Mouse (Mus musculus) E14TG2a.4 (cell line): Measurements from ENCODE around the gene Mob3a.

Experiments
- H3K27me3 ChIP-seq: 2 replicates; pipeline ENCODE4 v1.6.1; 2014; ENCODE audit warnings: low read length, control low read depth; ENCODE audit not compliant: insufficient read depth
- H3K36me3 ChIP-seq: 2 replicates; pipeline ENCODE4 v1.6.1; 2014; ENCODE audit warnings: low read length, control low read depth; ENCODE audit not compliant: insufficient read depth
- H3K4me1 ChIP-seq: replicated peaks from 2 replicates; pipeline ENCODE4 v1.6.1; 2014; ENCODE audit warnings: low read depth, low read length, control low read depth
- H3K4me3 ChIP-seq: replicated peaks from 2 replicates; pipeline ENCODE4 v1.5.1; 2014; ENCODE audit warnings: mild to moderate bottlenecking, low read length
- H3K9me3 ChIP-seq: 2 replicates; pipeline ENCODE4 v1.6.1; 2014; ENCODE audit warnings: low read length, control low read depth
- CTCF ChIP-seq: conservative IDR thresholded peaks from 2 replicates; pipeline ENCODE4 v1.5.1; 2014; ENCODE audit warnings: low read length
- NANOG ChIP-seq: IDR thresholded peaks from 2 replicates; pipeline ENCODE4 v1.6.1; 2014; ENCODE audit warnings: borderline replicate concordance, low read length, mixed read lengths
- POU5F1 ChIP-seq: IDR thresholded peaks from 2 replicates; pipeline ENCODE4 v1.6.1; 2014; ENCODE audit warnings: low read length, borderline replicate concordance

The Mob3a gene

GRCm38 (mm10) chr10:80738657-80739056 is 36.9 kb upstream of the Mob3a start:
- peaks cover 59% of the 10 kb centered on the region for H3K36me3 ChIP-seq
- H3K27me3 ChIP-seq = no peaks in the 10 kb centered on the region
- H3K4me1 ChIP-seq = peaks cover 61% of the 10 kb centered on the region

GRCm38 (mm10) chr10:80736731-80737130 is 35.0 kb upstream of the Mob3a start:
- Histone ChIP-seq H3K27me3 (no peaks in the 10 kb centered on the region), H3K36me3 (peaks cover 78% of the 10 kb centered on the region), H3K4me3 (no peak overlapping the region), H3K9me3 (no peaks in the 10 kb centered on the region), H3K4me1 (peaks cover 64% of the 10 kb centered on the region)
- TF ChIP-seq CTCF (no peak), POU5F1 (no peak), NANOG (no peak)

More at GRCm38 (mm10) chr10:80738657-80739056, 36.9 kb upstream of the Mob3a start:
- Histone ChIP-seq H3K4me3 (no peak overlapping the region), H3K9me3 (no peaks in the 10 kb centered on the region)
- TF ChIP-seq POU5F1 = no peak
- TF ChIP-seq CTCF = peak; percentile 38

GRCm38 (mm10) chr10:80732611-80733101 is 30.9 kb upstream of the Mob3a start:
- Histone ChIP-seq H3K9me3 (no peaks in the 10 kb centered on the region), H3K27me3 (no peaks in the 10 kb centered on the region), H3K36me3 (peaks cover 99% of the 10 kb centered on the region), H3K4me1 (peaks cover 68% of the 10 kb centered on the region), H3K4me3 (no peak overlapping the region)
- TF ChIP-seq CTCF = no peak
- no peak for TF ChIP-seq NANOG
- TF ChIP-seq POU5F1 = no peak

GRCm38 (mm10) chr10:80727369-80728127 is 25.8 kb upstream of the Mob3a start:
- Histone ChIP-seq H3K9me3 (no peaks in the 10 kb centered on the region), H3K4me1 (peaks cover 68% of the 10 kb centered on the region), H3K36me3 (peaks cover 100% of the 10 kb centered on the region), H3K4me3 (no peak overlapping the region), H3K27me3 (no peaks in the 10 kb centered on the region)
- TF ChIP-seq CTCF (no peak), POU5F1 (no peak), NANOG (no peak)

- Histone ChIP-seq H3K36me3 (peaks cover 100% of the 10 kb centered on the region), H3K4me1 (0 out of 2 replicates have a peak, but pooled peaks cover 10% of the 10 kb centered on the region), H3K4me3 (no peak overlapping the region), H3K27me3 (no peaks in the 10 kb centered on the region), H3K9me3 (no peaks in the 10 kb centered on the region)
- TF ChIP-seq NANOG = no peak
- no peak for TF ChIP-seq CTCF
- TF ChIP-seq POU5F1 = no peak
These were observed 15.5 kb upstream of the Mob3a start for GRCm38 (mm10) chr10:80717281-80717680.

GRCm38 (mm10) chr10:80710834-80711233 is 9.1 kb upstream of the Mob3a start:
- Histone ChIP-seq H3K9me3 (no peaks in the 10 kb centered on the region), H3K27me3 (no peaks in the 10 kb centered on the region), H3K4me3 (no peak overlapping the region), H3K4me1 (peaks cover 10% of the 10 kb centered on the region; the same call in 1 of the 2 replicates), H3K36me3 (peaks cover 100% of the 10 kb centered on the region)
- TF ChIP-seq POU5F1 = no peak
- TF ChIP-seq CTCF = no peak
- no peak for TF ChIP-seq NANOG

GRCm38 (mm10) chr10:80705479-80705878 is 3.7 kb upstream of the Mob3a start:
- TF ChIP-seq NANOG = no peak
- TF ChIP-seq POU5F1 = no peak
- no peak for TF ChIP-seq CTCF
- Histone ChIP-seq H3K4me3 (no peak overlapping the region), H3K9me3 (no peaks in the 10 kb centered on the region)

GRCm38 (mm10) chr10:80705033-80705432 is 3.3 kb upstream of the Mob3a start:
- Histone ChIP-seq H3K9me3 (no peaks in the 10 kb centered on the region), H3K4me3 (no peak overlapping the region), H3K27me3 (no peaks in the 10 kb centered on the region), H3K4me1 (peaks cover 48% of the 10 kb centered on the region), H3K36me3 (peaks cover 64% of the 10 kb centered on the region)
- no peak for TF ChIP-seq POU5F1
- TF ChIP-seq CTCF = no peak
- TF ChIP-seq NANOG = no peak

More at GRCm38 (mm10) chr10:80705479-80705878, 3.7 kb upstream of the Mob3a start:
- Histone ChIP-seq H3K36me3 (peaks cover 68% of the 10 kb centered on the region), H3K27me3 (no peaks in the 10 kb centered on the region), H3K4me1 (peaks cover 43% of the 10 kb centered on the region)

GRCm38 (mm10) chr10:80704418-80704817 is 2.6 kb upstream of the Mob3a start:
- no peaks in the 10 kb centered on the region for H3K9me3 ChIP-seq
- no peaks in the 10 kb centered on the region for H3K27me3 ChIP-seq
- H3K36me3 ChIP-seq = peaks cover 57% of the 10 kb centered on the region
- TF ChIP-seq CTCF (no peak), NANOG (no peak), POU5F1 (no peak)
- no peak overlapping the region for H3K4me3 ChIP-seq
- H3K4me1 ChIP-seq = peaks cover 52% of the 10 kb centered on the region
